Mouse (Mus musculus) MN1 (cell line): Measurements from ENCODE around the gene Oprd1.
A peak's percentile ranks its signal among the peaks of the same experiment; 100 is the strongest.

Source experiments
- DNase-seq: peaks from one replicate; pipeline ENCODE4 v3.0.0-alpha.2; 2016; ENCODE audit warnings: low spot score

The Oprd1 gene

DNA sequence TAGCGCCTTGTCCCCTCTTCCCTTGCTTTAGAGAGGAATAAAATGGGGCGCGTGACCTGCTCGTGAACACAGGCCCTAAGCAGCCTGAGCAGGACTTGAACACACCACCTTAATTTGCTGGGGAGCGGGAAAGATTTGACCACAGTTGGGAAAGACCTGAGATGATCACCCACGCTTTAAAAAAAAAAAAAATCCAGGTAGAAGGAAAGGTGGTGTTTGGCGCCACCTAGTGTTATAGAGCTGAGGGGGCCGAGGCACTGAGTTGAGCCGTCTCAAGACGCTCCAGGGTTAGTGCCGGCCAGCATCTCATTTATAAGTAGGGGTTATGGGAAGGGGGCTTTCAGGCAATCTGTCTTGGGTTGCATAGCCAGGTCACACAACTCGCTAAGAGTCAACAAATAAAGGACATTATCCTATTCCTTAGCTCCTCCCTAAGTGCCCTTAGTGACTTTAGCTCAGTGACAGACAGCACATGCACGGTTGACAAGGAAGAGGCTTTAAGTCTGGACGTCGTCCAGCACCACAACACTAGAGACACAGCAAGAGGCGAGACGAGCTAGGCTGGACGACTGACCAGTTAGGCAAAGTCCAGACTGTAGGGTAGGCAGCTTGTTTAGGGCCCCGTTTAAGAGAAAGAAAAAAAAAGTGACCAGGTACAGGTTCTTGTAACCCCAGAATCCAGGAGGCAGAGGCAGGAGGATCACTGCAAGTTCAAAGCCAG, 64.6 kb downstream of the Oprd1 start:
- peak; percentile 89 for DNase-seq

DNA sequence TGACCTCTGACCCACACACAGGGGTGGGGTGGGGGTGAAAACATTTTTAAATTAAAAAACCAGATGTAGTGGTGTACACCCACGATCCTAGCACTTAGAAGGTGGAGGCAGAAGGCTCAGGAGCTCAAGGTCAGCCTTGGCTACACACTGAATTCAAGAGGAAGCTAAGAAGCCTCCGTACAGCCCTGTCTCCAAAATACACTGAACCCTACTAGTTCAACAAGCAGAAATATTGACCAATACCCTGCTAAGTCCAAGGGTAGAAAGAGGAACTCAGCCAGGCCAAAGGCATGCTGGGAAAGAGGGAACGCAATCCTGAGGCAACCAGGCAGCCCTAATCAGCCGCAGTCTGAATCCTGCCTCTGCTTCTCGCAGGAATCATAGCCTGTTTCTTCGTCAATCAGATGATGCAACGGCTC, 66.0 kb downstream of the Oprd1 start:
- DNase-seq = peak; percentile 89

DNA sequence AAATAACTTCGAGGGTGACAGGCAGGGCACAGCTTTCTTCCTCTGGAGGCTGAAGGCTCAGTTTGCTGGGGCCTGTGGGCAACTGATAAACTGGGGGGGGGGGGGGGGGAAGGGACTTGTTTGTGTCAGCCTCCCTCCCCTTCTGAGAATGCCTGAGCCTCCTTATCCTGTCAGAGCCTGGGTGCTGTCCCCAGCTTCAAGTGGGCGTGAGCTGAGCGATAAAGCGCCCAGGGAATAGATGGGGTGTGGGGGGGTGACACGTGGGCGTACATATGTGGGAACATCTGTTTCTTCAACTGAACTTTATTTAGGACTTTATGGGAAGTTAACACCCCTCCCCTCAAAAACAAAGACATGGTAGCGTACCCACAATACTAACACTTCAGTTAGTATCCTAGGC, 66.8 kb downstream of the Oprd1 start:
- DNase-seq = peak; percentile 50

DNA sequence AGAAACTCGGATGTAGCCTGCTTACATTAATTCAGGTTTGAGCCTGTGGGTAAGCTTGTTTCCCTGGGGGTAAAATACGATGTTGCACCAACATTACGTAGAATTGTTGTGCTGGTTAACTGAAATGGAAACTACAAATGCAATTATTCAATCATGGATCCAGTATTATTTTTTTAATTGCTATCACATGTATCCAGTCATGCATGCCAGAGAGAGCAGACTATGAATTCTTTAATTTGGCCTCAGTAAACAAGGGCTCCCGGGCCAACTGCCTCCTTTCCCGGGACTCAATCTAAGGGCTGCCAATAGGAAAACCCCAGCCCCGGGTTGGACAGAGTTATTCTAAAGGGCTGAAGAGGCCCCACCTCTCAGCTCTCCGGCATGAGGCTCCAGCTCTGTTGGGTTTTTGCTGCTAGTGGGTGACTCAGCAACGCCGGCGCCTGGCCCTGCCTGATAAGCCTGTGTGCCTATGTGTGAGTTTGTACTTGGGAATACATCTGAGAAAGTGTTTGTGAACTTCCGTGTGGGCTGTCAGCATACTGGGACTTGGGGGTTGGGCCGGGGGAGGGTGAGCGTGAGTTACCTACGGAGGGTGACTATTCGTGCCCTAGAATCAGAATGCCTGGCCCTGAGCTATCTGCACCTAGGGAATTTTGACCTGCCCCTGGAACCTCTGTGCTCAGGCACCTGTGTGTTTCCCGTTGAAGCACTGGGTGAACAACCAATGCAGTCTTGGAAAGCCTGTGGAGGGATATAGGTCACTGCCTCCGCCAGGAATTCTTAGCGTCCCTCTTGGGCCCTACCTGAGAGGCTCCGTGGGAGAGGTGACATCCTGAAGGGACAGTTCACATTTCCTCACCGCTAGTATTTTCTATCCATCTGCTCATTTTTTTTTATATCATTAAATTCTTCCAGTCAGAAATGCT, 67.5 kb downstream of the Oprd1 start:
- peak; percentile 93 for DNase-seq

DNA sequence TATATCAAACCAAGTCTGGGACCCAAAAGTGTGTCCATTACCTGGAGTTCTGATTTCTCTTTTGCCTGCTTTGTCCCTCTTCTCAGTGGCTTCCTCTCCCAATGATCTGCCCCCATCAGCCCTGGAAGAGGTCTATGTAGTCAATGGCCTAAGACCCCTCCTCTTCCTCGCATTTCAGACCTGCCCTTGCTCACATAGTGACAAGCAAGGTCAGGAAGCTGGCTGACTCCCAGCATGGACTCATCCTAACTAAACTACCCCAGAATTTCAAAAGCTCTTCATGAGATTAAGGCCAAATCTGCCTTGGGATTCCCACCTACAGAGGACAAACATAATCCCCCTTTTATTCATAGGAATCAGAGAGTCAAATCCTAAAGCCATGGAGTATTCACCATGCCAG, 68.5 kb downstream of the Oprd1 start:
- peak; percentile 39 for DNase-seq

DNA sequence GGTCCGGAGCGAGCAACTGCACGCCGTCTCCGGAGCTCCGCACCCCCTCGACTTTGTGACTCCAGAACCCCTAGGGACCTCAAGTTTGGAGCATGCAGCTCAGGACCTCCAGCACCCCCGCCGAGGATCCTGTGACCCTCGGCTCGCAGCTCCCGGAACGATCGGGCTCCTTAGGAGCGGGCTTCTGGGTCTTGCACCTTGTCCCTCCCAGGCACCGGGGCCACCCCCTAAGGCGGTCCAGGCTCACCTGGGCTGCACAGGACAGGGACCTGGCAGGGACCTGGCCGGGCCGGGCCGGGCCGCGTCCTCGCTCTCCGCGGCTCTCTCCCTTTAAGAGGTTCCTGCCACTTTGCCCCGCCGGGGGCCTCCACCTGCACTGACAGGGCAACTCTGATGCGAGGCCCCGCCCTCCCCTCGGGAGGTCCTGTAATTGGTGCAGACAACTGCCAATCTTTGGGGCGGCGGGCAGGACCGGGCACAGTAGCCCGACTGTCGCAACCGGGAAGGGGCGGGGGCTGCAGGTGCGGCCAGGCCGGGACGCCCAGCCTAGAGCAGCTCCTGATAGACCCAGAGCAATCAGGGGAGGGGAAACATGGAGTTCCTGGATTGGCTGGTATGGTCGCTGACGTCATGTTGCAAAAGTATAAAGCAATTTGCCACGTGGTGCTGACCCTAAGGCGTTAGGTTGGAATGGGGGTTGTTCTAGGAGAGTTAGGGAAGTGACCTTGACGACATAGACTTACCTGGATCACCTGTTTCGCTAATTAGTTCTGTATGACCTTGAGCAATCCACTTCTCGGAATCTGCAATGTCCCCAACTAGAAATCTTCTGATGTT, 69.1 kb downstream of the Oprd1 start, which contains the start of gene Epb41:
Gene Epb41, minus strand, starts transcription at position 389 of the 837 bp plus-strand sequence.
- DNase-seq = peak; percentile 99

DNA sequence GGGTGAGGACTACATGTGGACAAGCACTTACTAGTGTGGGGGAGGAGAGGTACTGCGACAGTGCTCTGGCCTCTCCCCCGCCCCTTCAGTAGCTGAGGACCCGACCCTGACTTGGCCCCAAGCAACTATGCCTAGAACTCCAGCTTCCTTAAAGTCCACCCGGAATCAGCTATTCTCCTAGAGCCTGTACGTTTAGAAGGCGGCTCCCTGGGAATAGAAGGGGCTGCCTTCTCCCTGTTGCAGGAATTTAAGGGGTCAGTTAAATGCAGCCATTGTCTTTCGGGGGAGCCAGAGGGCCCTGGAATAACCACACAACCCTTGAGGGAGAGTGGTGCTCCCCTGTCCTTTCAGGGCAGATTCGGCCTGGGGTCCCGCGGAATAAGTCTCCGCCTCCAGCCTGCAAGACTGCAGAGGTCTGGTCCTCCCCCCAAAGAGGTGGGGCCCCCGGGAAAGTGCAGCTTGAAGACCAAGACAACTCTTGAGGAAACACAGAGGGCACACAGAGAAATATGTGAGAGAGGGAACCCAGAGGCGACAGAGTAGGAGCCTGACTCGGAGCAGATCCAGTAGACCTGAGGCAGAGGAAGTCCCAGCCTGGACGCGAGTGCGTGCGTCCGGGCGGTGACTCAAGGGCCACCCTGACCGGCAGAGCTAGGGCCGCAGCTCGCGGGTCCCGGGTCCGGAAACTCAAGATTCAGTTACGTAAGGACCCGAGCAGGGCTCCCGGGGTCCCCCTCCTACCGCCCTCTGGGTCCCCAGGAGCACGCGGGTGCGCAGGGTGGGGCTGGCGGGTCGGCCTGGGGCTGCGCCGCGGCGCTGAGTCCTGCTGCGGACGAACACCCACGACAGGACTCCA, 70.0 kb downstream of the Oprd1 start, which contains the start of gene Gm10300:
Gene Gm10300, plus strand, starts transcription at position 621 of the 856 bp plus-strand sequence.
- DNase-seq = peak; percentile 59

DNA sequence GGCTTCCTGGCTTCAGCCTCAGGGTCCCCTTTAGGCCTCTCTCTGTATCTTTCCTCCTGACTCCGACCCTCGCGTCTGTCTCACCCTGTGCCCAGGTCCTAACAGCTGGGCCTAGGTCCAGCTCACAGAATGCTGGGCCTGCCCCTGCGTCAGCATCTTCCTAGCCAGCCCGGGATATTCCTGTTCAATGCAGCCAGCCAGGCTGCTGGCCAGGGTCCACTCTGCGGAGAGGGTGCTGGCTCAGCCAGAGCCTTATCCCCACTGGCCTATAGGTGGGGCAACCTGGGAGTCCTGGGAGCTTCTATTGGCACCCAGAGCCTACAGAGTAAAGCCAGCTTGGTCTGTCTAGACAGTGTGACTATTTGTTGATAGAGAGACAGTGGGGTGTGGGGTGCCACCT, 71.3 kb downstream of the Oprd1 start:
- DNase-seq = no peak

DNA sequence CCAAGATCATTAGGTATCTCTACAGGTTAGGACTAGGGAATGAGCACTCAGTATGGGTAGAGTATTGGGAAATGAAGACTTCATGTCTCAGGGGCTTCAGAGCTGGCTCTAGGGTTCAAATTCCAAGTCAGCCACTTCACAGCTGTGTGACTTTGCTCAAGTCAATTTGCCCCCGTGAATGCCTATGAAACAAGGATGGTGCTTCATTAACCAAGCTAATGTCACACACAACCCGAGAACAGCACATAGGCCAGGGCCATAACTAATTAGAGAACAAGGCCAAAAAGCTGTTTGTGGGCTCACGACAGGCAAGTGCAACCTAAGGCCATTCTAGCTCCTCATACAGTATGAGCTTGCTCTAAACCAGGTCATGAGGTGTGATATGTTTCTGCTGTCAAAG, 72.1 kb downstream of the Oprd1 start:
- no peak for DNase-seq

DNA sequence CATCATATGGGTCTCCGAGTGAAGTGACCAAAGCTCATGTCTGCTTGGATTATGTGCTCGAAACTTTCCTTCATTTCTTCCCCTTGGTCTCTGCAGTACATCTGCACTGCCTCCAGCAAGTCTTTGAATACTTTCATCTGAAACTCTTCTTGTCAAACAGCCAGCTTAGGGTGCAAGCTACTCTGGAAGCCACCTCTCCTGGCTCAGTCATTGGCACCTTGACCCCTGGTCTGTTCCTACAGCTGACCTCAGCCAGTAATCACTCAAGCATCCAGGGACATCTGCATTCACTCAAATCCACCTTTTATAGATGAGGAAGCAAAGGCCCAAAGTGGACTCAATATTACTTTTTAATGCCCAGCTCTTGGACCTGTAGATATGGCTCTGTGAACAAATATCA, 72.6 kb downstream of the Oprd1 start:
- no peak for DNase-seq

DNA sequence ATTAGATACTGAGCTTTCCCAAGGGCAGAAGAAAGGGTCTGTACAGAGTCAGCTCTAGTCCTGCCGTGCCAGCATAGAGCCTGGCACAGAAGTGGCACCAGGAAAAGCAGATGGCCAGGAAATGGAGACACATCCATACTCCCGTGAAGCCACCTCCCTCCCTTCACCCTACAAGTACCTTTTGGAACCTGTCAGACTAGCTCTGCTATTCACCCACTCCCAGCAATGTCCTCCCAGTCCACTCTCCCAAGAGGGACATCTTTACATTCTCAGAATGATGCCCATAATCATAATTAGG, 76.4 kb downstream of the Oprd1 start:
- no peak for DNase-seq

DNA sequence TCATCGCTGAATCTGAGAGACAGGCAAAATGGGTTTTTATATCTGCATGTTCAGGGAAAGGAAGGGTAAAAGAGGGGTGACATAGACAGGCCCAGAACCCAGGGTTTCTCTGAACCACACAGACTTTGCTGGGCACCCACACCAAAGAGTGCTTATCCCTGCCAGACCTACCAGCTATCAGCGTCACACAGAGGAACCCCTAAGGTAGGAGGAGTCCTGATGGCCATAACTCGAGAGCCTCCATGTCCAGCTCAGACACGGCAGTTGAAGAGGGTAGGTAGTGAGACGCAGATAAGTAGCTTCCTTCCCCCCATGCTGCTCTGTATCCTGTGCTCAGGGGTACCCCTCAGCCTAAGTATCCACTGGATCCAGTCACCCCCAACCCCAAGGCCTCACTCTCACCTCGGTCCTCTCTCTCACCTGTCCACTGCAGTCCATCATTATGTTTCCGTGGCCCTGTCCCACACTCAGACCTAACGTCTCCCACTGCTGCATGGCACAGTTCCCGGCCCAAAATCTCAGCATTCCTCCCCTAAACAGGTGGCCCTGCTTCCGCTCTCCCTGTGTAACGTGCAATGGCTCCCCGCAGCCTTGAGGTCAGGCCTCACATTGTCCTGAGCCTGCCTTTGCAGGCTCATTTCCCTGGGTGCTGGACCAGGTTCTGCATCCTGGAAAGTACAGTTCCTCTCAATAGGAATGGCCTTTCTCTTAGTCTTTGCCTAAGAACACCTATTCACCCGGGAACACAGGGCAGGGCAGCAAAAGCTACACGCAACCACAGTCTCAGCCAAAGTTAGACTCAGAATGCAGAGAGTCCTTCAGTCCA, 77.0 kb downstream of the Oprd1 start:
- no peak for DNase-seq

DNA sequence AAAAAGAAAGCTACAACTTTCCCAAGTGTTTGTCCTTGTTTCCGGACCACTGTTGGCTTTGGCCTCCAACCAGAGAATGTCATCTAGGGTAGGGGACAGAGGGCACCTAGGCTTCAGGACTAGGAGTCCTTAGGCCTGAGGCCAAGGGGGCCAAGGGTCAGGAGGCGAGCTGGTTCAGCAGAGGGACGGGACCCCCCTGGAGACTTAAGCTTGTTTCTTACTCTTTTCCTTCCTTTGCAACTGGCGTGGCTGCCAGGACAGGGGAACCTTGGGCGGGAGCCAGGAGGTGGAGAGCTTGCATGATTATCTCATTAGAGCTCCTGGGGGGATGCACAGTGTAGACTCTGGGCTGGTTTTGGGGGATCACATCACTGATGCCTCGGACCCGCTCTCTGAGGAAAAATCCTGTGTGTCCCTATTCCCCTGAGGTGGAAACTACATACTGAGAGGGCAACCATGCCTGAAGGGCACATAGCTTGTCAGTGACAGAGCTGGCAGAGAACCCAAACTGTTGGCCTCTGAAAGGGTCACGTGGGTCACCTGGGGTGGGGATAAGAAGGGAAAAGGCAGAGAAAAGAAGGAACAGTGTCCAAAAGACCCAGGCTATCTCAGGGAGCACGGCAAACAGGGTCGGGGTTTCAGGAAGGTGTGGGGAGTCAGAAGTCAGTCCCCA, 78.0 kb downstream of the Oprd1 start:
- no peak for DNase-seq

DNA sequence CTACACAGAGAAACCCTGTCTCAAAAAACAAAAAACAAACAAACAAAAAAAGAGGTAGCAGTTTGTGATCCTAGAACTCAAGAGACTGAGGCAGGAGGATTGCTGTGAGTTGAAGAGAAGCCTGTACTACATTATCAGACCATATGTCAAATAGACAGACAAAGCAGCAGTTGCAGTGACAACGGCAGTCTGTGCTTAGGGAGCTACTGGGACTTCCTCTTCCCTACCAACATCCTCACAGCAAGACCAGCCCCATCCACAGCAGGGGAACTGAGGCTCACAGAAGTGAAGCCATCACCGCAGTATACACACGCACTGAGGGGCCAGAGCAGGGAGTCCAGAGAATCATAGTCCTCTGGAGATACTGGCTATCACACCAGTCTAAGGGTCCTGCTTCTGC, 78.7 kb downstream of the Oprd1 start:
- DNase-seq = no peak

DNA sequence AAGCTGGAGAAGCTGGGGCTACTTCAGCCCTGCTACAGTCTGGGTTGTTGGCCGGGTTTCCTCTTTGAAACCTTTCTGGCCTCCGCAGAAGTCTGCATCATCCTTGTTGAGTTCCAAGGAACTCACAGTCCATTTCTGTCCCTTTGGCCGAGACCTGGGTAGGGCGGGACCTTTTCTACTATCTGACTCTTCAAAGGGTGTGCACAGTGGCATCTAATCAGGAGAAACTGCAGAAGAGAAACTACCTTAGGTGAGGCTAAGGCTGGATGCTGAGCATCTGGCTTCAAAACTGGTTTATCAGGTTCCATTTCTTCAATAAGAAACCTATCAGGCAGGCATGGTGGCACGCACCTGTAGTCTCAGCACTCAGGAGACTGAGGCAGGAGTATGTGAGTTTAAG, 79.7 kb downstream of the Oprd1 start:
- no peak for DNase-seq

DNA sequence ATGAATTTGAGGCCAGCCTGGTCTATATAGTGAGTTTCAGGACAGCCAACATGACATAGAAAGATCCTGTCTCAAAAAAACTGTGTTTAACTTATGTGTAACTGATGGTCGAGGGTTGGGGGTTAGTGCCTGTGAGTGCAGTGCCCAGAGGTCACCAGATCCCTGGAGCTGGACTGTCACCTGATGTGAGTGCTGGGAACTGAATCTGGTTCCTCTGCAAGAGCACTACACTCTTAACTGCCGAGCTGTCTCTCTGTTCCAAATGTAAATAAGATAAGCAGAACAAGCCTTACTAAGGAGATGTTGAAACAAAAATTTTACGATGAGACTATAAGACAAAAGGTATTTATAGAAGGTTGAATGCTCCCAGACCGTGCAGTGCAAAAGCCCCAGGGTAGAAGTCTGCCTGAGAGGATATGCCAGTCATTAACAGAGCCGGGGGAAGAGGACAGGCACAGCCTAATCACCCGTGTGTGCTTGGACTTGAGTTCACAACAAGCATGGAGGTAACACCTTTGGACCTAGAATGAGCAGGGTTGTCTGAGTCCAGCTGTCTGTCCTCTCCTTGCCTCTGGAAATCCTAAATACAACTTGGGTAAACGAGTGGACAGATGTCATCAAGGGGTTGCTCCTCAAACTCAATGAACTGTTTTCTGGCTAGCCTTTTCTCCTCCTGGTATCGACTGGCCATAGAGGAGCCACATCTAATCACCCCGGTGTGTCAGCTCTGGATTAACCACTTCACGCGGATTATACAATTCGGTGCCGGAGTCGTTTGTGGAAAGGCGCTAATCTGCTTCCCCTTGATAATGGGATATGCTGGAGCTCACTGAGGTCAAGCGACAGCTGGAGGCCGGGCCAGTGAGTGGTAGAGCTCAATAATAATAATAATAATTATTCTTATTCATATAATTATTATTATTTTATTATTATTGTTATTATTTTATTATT, 81.1 kb downstream of the Oprd1 start:
- DNase-seq = no peak

DNA sequence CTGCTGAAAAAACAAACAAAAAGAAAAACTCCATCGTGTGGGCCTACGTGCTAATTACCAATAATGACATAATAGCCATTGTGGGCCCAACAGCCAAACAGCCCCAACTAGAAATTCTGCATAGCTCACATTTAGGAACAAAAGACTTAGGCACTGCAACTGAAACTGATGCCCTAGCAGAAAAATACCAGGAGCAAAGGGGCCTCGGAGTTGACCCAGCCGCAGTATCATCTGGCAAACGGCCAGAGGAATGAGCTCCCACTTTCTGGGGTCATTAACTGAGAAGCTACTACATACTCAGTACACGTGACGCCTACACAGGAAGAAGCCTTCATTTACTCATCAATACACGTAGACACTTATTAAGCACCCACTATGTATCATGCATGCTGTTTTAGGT, 82.0 kb downstream of the Oprd1 start:
- no peak for DNase-seq
